Mouse (Mus musculus) megakaryocyte progenitor cell, adult 5-6 weeks (primary cell): ENCODE measurements at regions not wholly inside any gene's neighbourhood (a gene's known extent, or its start where the extent isn't known, plus 50 kb on each side); places are given as distances from the start of the nearest gene placed in this dataset.
A peak's percentile ranks its signal among the peaks of the same experiment; 100 is the strongest.

Experiments used
- ATAC-seq: replicated peaks from 2 replicates; pipeline ENCODE4 v1.8.0; 2016; ENCODE audit warnings: mild to moderate bottlenecking, moderate TSS enrichment, inconsistent platforms; ENCODE audit not compliant: poor library complexity

DNA sequence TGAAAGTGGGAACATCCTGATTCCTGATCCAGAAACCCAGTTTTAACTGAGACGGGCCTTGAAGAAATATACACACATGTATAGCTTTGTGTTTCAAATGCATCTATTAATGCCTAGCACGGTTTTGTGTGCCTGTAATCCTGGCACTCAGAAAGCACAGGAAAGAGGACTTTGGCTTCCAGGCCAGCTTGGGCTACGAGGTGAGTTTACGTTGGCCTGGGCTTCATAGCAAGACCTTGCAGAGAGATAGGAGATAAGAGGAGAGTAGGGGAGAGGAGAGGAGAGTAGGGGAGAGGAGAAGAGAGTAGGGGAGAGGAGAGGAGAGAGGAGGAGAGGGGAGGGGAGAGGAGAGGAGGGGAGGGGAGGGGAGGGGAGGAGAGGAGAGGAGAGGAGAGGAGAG, 234.9 kb upstream of the Klf4 start:
- ATAC-seq, result no peak

DNA sequence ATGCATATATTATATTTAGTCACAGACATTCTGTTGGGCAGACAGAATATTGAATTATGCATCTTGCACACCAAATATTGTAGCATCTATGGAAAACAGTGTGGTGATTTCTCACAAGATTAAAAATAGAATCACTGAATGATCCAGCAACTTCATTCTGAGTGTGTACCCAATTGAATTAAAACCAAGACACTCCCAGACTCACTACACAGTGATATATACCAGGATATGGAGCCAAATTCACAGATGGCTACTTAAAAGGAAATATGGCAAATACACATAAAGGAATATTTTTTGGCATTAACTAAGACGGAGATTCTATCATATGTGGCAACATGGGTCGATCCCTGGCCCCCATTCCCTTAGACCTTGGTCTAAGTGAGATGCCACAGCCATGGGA, 233.5 kb upstream of the Klf4 start:
- no peak for ATAC-seq

DNA sequence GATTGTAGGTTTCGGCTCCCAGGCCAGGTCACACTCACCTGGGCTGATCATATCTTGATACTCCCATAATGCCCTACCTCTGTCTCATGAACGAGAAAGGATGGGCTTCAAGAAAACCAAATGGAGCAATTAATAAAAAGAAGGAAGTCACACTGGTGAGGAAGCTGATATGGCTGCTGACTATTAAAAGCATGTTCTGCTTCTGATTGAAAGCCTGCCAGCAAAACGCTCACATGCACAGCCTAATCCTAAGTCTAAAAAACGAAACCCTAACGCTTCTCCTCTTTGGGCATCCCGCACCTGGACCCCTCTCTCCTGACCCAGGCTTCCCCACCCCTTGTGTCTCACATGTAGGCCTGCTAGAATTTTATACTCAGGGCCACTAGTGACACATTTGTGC, 230.8 kb upstream of the Klf4 start:
- ATAC-seq, result peak; percentile 44; the same call in 1 of the 2 replicates

DNA sequence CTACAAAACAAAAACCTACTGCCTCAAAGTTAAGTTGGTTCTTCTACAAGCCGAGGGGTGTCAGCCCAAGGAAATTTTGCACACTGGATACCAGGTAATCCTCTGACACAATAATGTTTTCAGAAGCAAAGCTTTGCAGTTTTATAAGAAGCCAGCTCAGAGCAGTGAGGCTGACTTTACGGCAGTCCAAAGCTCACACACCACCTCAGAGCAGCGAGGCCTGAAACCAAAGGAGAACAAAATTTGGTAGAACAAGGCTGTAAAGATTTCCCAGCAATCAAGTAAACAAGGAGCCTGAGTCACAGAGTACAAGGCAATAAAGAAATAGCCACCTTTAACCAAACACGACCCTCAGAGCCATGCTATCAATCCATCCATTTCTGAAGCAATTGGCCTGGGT, 230.1 kb upstream of the Klf4 start:
- no peak for ATAC-seq

DNA sequence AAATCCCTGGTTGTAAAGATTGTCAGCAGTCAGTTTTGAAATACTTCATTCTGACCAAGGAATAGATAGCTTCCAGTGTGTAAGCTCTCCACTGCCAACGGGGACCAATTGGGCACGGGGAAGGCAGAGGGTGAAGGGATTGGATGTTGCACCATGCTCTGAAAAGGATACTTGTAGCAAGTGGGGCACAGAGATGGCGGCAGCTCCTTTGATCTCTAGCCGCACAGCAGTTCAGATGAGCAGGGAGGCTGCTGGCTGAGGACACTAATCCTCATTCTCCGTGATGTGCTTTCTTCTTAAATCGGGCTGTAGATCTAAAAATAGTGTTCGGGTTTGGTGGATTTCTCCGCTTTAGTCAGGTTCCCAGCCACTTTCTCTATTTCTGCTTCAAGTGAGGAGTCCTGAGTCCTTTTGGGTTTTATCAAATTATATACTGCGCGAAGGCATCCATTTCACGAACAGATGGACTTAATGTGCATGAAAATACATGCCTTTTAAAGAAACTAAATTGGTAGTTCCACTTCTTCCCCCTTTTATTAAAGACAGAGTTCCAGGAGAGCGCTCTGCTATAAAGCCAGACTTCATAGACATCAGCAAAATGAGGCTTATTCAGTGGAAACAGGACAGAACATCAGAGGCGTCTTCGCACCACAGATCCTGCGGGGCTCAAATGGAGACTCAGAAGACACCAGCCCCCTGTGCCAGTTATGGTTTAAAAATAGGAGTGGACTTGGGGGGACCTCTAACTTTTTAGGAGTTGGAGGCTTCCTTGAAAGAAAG, 225.1 kb upstream of the Klf4 start:
- no peak for ATAC-seq

DNA sequence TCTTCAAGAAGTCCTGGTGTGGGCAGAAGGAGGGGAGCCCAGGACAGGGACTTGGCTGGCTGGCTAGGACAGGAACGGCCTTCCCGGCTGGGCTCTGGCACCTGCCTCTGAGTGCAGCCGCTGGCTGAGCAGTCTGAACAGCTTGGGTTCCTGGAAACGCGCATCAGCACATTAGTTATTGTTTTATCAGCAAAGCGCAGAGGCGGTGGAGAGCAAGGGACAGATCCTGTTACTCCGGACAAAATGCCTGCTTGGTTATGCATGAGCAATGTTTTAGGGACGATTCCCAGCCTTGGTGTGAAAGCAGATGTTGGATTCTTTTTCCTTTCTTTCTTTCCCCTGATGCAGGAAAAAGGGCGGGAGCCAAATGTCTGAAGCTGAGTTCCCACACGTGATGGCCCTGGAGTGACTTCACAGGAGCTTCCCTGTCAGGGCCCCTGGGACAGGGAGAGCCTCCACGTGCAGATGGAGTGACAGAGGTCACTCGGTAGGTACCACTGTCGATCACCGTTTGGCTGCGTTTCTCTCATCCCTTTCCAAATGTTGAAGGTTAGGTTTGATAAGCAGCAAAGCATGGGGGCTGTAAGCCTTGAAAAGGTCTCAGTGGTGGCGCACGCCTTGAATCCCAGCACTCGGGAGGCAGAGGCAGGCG, 217.8 kb upstream of the Klf4 start:
- ATAC-seq, result no peak

DNA sequence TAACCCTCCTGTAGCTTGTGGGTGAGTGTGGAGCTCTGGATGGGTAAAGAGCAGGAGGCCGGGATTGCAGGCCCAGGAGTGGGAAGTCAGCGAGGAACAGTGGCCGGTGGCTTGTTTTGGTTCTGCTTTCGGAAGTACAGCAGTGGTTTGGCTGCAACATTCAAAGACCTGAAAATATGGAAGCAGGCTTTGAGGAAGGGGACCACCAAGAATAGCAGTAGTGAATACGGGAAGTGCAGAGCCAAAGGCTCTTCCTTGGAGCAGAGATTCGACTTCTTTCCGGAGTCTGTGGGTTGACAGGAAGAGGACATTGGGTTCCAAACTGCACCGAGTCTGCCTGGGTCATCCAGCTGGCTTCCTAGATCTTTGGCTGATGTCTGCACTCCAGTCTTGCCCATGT, 209.1 kb upstream of the Klf4 start:
- ATAC-seq, result peak; percentile 79

DNA sequence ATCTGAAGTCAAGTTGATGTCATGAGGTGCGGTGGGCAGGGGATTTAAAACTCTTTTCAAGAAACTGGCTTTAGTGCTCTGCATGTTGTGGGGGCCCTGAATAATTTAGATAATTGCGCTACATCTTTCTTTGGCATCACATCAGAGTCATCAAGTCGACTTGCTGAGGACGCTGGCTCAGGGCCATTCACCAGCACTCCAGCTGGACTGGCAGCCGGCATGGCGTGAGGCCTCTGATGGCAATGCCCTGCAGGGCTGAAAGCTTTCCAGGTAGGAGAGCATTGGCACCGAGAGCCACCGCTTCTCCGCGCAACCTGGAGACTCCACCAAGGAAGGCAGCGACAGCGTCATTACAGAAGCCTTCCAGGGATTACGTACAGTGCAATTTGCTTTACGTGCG, 207.8 kb upstream of the Klf4 start:
- no peak for ATAC-seq

DNA sequence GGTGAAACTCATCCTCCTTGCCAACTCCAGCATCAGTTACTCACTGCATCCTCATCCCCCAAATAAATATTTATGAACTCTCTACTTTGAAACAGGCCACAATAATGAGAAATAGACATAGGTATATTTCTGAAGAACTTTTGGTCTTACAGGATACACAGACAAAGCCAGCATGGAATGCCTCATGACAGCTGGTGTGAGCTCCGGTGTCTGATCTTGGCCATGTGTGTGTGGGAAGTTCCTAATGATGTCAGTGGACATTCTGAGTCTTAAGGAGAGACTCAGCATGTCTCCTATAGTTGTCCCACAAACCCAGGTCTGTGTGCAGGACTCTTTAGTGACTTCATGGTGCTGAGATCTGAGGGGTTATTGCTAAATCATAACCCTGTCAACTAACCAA, 206.4 kb upstream of the Klf4 start:
- no peak for ATAC-seq

DNA sequence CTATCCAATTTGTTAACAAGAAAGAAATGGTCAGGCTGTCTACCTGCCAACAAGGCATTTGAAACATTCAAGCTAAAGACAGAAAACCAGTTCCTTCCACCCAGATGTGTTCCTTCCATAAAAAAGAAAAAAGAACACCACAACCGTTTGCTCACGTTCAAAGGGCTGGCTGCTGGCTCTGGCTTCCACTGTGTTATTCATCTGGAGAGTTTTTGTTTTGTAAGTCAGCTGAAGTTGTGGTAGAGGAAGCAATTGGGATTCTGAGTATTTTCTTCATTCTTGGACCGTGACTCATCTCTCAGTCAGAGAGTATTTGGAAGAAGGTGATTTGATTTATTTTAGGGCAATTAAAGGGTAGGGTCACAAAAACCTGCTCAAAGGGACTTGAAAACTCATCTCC, 203.2 kb upstream of the Klf4 start:
- no peak for ATAC-seq

DNA sequence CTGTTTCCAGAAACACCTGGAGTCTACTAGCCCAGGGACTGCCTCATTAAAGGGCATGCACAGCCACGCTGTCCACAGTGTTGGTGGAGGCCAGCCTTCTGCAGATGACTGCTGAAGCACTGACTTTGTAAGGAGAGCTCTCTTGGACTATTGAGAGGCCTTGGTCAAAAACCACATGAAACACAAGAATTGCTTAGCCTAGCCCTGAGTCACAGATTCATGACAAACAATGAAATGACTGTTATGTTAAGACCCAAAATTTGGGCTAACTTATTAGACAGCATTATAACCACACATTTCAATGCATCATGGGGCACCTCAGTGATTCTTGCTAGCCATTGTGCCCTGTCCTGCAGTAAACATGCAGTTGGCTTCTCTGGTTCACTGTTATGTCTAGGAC, 202.1 kb upstream of the Klf4 start:
- no peak for ATAC-seq

DNA sequence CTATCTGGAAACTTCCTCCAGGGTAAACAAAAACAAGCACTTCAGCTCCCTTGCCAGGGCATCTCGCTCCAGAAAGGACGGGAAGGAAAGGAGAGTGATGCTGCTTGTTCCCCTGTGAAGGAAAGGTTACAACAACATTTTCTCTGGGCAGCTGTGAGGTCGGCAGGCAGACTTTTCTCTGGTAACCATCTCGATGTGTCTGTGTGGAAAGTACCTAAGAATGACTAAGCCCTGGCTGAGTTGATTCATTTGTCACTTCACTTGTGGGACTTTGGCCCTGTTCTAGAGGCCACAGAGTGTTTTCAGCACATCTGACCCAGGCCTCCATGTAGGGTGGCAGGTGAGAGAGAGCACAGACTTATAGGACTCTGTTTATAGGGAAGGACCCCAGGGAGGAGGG, 201.0 kb upstream of the Klf4 start:
- ATAC-seq, result no peak

DNA sequence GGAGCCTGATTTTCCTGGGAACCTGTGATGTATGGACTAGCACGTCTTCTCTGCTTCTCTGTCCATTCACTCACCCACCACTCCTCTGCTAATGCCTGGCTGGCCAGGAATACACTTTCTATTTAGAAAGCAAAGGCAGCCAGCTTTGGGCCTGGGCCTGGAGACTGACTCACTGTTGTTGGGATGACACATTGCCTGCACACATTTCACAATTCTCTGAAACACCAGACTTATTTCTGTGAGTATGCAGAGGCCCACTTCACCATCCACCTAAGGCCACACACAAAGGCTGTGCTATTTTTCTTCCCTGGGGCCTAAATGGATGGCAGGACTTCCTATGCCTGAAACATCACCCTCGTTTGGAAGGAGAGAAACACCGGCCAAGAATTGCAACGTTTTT, 199.7 kb upstream of the Klf4 start:
- peak; percentile 57; the same call in 1 of the 2 replicates for ATAC-seq

DNA sequence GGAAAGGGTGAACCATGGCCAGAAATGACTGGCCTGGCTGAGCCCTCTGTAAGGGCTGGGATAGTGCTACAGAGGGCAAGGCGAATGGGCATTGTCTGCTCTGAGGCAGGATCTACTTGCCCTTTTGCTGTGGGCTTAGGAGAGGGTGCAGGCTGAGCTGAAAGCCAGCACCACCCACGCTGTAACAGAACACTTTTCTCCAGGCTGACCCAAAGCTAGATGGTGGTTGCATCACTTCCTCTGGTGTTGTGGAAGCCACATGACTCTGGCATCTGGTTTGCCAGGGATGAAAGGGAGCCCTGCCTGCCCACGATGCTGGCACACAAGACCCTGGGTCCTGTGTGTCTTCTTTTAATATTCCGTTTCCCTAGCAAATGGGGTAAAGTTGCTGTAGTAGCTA, 198.0 kb upstream of the Klf4 start:
- peak; percentile 58 for ATAC-seq

DNA sequence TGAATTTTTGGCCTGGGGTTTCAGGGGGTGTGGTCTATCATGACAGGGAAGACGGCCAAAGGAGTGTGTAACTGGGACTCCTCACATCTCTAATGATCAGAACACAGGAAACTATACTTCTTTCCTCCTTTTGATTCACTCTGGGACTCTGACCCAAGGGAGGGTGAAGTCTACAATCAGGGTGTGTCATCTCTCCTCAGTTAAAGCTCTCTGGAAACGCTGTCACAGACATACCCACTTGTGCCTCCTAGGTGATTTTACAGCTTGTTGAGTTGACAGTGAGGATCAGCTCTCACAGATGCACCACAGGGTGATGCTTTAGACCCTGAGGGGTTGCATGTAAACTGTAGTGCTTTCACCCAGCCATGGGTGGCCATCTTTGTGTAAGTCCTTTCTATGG, 194.9 kb upstream of the Klf4 start:
- no peak for ATAC-seq

DNA sequence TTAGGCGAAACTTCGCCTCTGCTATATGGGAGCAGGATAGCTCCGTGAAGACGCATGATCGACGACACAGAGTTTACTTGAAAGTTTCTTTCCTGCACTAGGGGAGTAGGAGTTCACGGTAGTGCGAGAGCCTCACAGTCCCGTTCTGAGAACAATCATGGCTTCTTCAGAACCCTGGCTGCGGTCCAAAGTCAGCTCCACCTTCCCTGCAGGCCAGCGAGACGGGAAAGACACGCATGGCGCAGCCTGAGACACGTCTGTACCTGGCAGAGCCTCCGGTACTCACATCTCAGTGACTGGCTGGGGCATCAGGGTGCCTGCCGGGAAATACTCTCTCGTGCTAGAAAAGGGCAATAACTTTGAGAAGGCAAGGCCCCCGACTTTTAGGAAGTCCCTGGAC, 193.8 kb upstream of the Klf4 start:
- ATAC-seq, result no peak

DNA sequence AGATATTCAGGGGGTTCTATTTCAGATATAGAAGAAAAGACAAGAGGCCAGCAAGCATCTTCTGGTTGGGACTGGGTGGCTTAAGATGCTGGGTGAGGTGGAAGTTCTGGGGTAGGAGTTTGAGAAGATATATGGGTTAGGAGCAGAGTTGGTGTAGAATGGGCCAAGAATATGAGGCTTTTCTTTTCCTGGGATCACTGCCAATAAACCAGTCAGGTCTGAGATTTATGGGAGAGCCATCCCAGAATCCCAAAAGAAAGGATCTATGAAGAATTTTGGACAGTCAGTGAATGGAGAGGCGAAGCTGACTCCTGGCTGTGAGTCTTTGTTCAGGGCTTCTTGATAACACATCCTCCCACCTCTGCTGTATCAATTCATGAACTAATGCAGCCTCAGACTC, 192.0 kb upstream of the Klf4 start:
- ATAC-seq, result no peak

DNA sequence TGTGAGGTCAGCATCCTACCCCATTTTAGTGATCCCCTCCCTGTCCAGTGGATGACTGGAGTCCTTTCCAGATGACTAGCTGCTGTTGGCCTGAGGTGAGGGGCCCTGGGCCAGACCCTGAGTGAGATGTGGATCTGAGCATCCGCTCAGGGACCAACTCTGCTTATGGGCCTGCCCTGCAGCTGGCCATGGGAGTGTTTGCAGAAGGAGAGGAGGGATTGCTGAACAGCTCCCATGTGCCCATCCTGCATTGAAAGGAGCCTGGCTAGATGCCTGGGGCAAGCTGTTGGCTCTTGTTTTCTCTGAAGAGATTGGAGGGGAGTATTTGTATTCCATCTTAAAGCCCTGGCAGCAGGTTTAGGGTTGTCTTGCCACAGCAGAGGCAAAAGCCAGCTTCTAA, 190.9 kb upstream of the Klf4 start:
- no peak for ATAC-seq

DNA sequence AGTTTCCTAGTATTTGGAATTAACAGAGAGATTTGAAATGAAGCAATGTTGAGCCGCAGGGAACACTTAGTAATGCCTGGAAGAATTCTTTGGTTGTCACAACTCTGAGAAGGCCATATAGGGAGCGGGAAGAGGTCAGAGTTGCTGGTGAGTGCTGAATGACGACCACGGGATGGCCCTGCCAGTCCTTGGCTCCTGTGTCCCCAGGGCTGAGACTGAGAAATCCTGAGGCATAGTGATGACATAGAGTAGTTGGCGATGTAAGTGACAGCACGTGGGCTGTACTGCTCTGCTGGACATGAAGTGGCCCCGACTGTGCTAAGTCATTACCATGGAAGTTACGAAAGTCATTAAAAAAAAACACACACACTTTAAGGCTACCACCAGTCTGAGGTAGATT, 190.1 kb upstream of the Klf4 start:
- peak; percentile 34 for ATAC-seq

DNA sequence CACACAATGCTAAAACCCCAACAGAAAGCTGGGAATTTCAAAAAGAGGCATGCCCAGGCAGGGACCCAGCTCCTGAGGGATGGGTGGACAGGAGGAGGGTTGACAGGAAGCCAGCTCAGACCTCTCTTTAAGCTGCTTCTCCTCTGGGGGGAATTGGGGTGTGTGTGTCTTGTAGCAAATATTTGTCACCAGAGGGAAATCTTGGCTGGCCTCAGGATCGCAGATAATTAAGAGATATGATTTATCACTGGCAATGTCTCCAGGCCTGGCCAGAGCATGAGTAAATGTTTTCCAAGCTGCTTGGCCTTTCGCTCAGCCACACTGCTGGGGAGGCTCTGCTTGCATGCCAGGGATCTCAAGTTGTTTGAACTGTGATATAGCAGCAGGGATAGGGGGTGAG, 189.6 kb upstream of the Klf4 start:
- ATAC-seq, result no peak

DNA sequence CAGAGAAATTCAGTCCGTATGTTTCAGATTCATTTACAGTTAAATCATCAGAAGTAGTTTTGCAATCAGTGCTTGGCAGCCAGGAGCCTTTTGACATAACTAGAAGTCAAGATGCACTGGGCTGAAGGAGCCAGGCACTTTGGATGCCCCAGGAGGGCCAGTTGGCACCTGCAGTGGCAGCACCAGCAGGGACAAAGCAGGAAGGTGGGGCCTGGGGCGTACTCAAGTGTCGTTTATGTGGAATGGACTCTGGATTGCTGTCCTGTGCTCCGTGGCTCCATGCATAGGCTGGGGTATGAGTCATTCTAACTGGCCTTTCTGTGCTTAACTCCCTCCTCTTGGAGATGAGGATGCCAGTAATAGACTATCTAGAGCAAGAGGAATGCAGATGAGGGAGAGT, 186.2 kb upstream of the Klf4 start:
- ATAC-seq, result no peak

DNA sequence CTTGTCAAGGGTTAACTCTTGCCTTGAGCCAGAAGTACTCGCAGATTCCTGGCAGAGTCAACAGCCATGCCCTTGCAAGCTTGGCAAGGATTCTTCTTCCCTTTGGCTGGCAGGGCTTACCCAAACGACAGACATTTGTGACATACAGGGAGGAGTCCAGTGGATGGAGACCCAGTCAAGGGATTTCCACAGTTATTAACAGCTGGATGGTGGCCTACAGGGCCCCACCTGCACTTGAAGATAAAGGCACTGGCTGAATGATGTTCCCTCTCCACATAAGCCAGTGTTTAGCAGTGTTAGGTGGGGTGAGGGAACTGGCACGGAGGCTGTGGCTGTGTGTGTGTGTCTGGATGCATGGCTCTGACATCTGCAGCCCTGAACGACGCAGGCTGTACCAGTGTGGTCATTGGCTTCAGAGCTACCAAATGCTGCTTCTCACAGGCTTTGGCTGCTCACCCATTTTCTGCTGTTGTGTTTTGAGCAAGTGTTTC, 183.9 kb upstream of the Klf4 start:
- peak; percentile 31 for ATAC-seq
